Mouse (Mus musculus) urinary bladder, postnatal 25 days (tissue): ENCODE measurements around the gene Cdc42ep5.
"Not testable (repeated sequence)": the region's sequence is repeated elsewhere in the genome, so short reads cannot be mapped to it uniquely, and the experiment has no call there.

Source experiments
- DNase-seq: peaks from one replicate; pipeline ENCODE4 v3.0.0; 2022; ENCODE audit warnings: low spot score

Cdc42ep5 gene

DNA sequence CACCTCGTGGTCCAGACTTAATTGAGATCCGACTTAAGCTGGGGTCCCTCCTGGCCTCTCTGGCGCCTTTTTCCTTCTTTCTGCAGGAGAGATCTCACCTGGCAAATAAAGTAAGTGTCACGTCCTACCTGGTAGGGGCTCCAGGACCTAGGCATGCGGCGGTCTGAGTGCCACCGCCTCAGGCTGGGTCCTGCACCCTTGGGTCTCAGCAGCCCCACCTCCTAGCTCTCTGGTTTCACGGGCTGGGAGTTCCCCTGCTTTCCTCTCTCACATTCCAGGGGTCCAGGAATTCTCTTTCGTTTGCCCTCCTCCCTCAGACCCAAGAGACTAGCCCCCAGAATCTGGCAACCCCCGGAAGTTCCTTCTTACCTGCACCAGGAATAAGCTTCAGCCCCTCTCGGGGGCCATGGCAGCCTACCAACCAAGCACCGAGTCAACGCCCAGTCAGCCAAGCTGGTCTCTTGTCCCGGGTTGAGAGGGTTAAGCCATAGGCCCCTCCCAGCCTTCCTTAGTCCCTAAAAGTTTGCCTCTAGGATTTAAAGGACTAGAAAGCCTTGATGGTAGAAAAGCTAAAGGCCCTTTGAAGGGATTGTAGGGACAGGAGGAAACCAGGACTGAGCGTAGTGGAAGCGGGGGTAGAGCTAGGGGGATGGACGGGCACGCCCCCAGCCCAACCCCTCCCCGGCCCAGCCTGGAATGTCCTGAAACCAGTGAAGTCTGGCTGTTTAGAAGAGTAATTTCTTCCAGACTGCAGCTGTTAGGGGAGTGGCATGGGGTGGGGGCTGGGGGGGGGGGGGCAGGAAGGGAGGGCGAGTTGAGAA, at the start of gene Cdc42ep5:
Cdc42ep5 (minus strand) TSS at position 771 of the 821 bp plus-strand sequence.
- peak; percentile 51 for DNase-seq

- not testable (repeated sequence) for DNase-seq
These were observed 48.8 kb upstream of the Cdc42ep5 start for GRCm38 (mm10) chr7:4213436-4213835.

DNA sequence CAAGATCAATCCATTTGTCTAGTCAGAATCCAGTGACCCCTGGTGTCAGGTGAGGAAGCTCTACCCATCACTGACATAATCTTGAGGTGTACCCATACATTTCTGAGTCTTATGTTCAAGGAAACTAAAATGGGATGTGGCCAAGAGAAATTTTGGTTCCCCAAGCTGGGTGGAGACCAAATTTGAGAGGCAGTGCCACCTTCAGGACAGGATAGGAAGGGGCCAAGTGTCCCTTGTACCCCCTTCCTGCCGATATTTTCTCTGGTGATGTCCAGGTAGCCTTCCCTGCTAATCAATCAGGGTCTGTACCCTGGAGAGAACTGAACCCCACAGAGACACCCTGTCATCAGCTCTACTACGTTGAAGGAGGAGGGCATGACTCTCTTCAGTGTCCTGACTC, 44.0 kb upstream of the Cdc42ep5 start:
- DNase-seq: no peak

DNA sequence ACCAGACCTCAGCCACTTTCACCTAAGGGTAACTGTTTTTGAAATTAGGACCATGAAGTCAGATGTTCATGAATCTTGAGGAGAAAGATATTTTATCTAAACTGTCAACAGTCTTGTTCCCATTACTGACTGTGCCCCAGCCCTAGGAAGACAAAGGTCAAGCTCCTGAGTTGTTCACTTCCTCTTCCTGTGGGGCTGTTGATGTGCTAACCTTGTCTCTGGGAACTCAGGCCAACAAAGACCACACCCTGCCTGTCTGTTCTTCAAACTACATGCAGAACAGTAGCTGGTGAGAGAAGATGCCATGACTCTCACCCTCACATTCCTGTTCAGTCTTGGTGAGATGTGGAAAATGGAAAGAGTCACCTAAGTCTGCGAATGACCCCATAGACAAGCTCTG, 42.5 kb upstream of the Cdc42ep5 start:
- DNase-seq: no peak

GRCm38 (mm10) chr7:4178438-4178837, 13.8 kb upstream of the Cdc42ep5 start:
- peak; percentile 31 for DNase-seq

GRCm38 (mm10) chr7:4170193-4170938, 5.7 kb upstream of the Cdc42ep5 start:
- DNase-seq: no peak

- no peak for DNase-seq
These were observed 2.4 kb upstream of the Cdc42ep5 start for GRCm38 (mm10) chr7:4167098-4167497.

DNA sequence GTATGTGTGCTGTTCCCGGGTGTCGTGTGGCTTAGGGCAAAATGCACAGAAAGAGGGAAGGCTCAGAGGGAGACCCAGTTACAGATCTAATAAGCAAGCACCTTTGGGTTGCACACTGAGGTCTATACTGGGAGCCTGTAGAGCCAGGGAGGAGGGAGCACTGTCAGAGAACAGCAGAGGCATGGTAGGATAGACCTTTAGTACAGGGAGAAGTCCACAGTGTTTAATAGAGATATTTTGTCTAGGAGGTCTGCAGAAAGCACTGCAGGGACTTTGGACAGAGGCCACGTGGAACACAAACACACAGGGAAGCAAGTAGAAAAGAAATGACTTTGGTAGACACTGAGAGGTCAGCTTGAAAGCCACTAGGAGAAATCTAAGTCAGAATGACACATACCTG, 626 bp upstream of the Cdc42ep5 start:
- no peak for DNase-seq

DNA sequence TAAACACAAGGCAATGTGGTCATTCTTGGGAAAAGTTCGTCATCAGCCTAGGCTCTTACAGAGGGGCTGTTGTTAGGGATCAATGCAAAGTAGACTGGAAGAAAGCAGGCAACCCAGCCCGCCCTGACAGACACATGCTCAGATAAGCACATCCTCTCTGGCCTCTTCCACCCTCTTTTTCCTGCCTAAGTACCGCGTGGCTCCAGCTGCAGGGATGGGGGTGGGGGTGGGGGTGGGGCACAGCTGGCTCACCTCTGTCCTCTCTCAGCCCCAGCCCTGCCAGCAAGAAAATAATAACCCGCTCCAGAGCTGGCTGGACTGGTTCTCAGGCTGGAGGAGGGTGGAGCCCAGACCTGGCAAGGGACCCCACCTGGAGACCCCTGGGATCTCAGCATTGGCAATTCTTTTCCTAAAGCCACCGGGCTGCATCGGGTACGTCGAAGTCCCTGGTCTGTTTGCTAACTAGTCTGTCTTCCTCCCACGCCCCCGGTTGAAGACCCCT, 1.0 kb downstream of the Cdc42ep5 start:
- DNase-seq: peak; percentile 49

GRCm38 (mm10) chr7:4161596-4161995, 3.1 kb downstream of the Cdc42ep5 start:
- DNase-seq: not testable (repeated sequence)

GRCm38 (mm10) chr7:4154976-4155375, 9.7 kb downstream of the Cdc42ep5 start:
- no peak for DNase-seq

DNA sequence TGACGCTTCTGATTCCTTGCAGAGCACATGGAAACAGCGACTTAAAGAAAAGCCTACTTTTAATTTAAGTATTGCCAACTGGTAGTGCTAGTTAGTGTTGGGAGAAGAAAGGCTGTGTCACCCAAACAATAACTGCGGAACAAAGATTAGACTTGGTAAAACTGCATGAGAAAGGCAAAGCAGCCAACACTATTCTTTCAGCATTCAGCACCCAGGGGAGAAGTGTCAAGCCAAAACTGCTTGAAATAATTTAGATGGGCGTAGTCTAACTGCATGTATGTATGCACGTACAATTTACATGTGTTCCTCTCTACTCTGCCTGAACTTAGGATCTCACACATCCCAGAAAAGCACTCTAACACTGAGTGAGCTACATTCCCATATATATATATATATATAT, 10.3 kb downstream of the Cdc42ep5 start:
- no peak for DNase-seq

DNA sequence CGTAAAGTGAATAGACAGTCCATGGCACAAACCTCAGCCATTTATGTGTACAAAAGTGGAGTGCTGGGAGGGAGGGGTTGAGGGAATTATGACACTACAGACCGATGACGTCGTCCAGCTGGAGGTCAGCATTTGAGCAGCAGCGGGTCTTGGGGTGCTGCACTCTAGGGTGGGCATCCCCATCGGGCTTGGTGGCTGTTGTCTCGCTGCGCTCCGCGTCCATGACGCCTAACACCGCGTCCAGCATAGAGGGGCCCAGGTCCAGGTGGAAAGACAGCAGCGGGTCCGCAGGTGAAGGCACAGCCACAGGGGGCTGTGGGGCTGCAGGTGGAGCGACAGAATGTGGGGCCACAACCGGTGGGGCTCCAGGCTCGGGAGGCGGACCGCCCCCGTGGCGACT, 13.4 kb downstream of the Cdc42ep5 start:
- no peak for DNase-seq

DNA sequence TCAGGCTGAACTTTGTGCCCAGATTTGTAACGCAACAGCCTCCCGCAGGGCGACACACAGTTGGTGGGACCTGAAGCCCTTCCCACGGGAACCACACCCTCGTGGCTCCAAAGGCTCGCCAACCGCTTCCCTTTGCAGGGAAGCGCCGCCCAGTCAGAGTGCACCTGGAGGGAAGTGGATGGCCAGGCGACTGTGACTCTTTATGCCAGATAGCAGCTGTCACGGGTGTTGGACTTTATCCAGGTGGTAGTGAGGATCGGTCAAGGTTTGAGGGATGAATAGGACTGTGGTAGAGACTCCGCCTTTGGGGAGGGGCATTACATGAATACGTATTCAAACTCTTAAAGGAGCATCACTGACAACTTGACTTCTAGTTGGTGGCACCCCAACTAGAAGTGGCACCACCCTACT, 13.8 kb downstream of the Cdc42ep5 start:
- DNase-seq: no peak

DNA sequence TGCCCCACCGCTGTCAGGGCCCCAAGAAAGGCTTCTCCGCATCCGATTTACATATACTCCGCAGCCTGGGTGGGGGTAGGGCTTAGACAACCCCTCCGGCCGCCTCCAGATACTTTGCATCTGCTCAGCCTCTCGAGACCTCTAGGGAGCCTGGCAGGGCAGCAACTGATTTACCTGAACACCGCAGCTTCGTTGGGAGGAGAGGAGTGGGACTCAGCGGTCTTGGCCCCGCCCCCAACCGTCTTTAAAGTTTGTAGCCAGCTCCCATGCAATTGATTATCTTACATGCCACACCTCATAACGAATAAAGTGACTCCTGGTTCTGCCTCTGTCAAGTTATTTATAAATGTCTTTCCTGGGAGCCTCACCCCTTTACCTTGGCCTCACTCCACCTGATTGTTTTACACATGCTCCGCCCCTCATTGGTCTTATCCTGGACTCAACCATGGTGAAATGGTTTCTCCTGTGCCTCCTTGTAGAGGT, 14.6 kb downstream of the Cdc42ep5 start, which contains the start of gene Leng9:
Leng9 (minus strand) TSS at position 316 of the 483 bp plus-strand sequence.
- DNase-seq: no peak

DNA sequence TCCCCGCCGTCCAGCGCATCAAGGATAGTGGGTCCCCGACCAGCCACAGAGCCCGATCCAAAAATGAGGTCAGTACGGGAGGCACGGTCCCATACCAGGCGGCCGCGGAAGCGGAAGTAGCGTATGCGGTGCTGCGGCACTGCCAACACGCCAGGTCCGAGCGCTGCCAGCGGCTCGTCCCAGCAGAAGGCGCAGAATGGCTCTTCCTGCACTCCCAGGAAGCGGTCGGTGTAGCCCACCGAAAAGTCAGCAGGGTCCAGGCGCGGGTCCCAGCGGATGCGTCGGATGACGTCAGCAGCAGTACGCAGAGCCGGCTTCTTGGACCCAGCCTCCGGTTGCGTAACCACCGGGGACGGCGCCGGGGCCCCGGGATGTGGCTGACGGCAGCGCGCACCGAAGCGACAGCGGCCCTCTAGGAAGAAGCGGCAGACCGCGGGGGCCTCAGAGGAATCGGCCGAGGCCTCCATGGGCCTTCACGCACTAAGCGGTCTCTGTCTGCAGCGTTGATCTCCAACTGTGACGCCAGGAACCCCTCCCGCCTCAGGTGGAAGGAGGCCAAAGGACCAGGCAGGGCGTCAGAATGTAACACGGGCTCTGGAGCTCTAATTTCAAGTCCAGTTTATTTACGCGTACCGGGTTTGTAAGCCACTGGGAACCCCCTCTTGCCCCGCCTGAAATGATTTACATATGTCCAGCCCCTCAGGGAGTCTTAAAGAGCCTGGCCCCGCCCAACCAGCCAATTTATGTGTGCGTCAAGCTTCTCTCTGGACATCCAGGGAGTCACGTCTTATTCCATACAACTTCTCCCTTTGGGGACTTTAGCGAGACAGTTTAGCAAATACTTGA, 15.2 kb downstream of the Cdc42ep5 start:
- peak; percentile 74 for DNase-seq

DNA sequence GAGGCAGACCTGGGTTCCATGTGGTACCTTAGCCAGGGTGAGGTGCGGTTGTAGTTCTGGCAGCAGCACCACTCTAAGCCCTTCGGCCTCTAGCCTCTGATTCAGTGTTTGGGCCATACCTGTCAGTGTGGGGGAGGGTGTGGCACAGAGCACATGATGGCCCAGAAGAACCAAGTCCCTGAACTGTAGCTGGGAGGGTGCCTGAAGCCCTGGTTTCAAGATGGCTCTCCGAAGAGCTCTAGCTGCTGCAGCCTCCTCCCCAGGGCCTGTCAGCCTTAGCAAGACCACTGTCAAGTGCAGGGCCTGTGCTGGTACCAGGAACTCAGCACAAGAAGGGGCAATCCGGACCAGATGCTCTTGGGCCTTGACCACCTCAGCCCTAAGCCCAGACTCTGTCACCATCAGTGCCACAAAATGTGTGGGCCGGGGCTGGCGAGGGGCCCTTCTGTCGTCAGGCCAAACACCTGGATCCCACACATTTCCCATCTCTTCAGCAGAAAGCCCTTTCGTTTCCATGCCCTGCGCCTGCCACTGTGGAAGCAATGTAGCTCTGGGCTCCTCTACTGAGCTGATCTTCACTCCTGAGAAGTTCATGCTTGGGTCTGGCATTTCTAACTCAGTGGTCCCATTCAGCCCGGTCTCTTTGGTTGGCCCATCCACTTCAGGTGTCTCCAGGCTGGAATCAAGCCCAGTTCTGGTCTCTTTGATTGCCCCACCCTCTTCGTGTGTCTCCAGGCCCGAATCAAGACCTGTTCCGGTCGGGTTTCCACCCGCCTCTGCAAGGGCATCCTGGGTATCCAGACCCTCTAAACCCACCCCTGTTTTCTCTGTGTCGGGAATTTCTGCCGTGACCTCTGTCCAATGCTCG, 16.1 kb downstream of the Cdc42ep5 start:
- no peak for DNase-seq

DNA sequence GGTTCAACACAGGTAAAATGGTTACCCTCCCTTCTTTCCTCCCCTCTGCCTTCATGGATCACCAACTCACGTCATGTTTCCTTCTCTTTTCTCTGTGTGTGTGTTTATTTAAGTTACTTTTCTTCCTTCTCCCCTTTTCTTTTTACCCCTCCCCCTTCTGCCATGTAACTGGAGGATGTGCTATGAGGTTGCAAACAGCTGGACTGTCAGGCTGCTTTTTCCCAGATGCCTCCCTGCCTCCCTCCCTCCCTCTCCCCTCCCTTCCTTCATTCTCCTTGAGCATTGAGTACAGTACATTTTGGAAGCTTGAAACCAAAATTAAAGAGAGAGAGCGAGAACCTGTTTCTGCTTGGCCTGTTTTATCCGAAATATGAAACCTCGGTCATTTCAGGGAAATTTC, 16.8 kb downstream of the Cdc42ep5 start:
- DNase-seq: no peak

DNA sequence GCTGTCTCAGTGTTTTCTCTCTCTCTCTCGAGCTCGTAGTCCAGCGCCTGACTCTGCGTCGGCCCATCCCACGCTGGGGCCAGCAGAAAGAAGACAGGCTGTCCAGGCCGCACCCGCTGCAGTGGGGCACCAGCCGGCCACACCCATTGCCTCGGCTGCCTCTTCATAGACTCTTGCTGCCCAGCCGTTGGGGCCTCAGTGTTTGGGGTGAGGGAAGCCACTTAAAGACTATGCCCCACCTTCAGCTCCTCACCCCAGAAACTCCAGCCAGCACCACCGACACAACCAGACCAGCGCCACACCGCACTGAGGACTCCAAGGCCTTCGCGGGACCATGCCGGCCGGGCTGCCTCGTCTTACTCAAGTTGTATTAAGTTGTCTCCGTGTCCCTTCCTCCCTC, 17.3 kb downstream of the Cdc42ep5 start:
- DNase-seq: no peak

- no peak for DNase-seq
These were observed 18.1 kb downstream of the Cdc42ep5 start for GRCm38 (mm10) chr7:4146241-4147180.
